Mouse (Mus musculus): Measurements from ENCODE around the gene Usp37. TPM values are rescaled to one million over a fixed set of nuclear protein-coding genes. Genes with fewer than 3 reads are reported as not detected.

The Usp37 gene
- polyA plus RNA-seq, 1 experiment from 2014 or later, result 54.2 TPM

- DNase-seq (ENCODE audit: low spot score) (peak; percentile 93), ATAC-seq (replicated peaks; ENCODE audit: low FRiP score) (peak; percentile 57)
- under 1% methylated on average over 34 of the region's 34 CpGs for WGBS
- peak overlapping the region; percentile 79 for H3K4me3 ChIP-seq (ENCODE audit: low read depth, low read length)
- peaks cover 8% of the 10 kb centered on the region; the same call in 1 of the 2 replicates for H3K4me1 ChIP-seq (replicated peaks; ENCODE audit: control insufficient read depth, insufficient read depth, low read length)
- peak overlapping the region; percentile 92 for H3K9ac ChIP-seq (ENCODE audit: low read length)
- H3K27ac ChIP-seq (ENCODE audit: low read depth, low read length), result peak overlapping the region; percentile 94
- no peaks in the 10 kb centered on the region for H3K9me3 ChIP-seq (ENCODE audit: control insufficient read depth, low read length)
- no peaks in the 10 kb centered on the region for H3K27me3 ChIP-seq (ENCODE audit: control insufficient read depth, insufficient read depth, low read length)
- H3K4me2 ChIP-seq (ENCODE audit: low read depth, low read length, severe bottlenecking), result peak overlapping the region; percentile 85
- H3K36me3 ChIP-seq (ENCODE audit: control insufficient read depth, insufficient read depth, low read length), result no peaks in the 10 kb centered on the region
These were observed 37.6 kb downstream of the Usp37 start for GRCm38 (mm10) chr1:74506471-74506881.

GRCm38 (mm10) chr1:74505721-74506464, 38.2 kb downstream of the Usp37 start, which contains the start of gene Cnot9:
TSS of gene Cnot9 (plus strand) at chr1:74506058.
- DNase-seq (ENCODE audit: low spot score) (peak; percentile 100), ATAC-seq (replicated peaks; ENCODE audit: low FRiP score) (peak; percentile 99)
- Histone ChIP-seq H3K9me3 (ENCODE audit: control insufficient read depth, low read length) (no peaks in the 10 kb centered on the region), H3K27me3 (ENCODE audit: control insufficient read depth, insufficient read depth, low read length) (no peaks in the 10 kb centered on the region), H3K27ac (ENCODE audit: low read depth, low read length) (peak within 1 kb of the TSS; percentile 94), H3K9ac (ENCODE audit: low read length) (peak within 1 kb of the TSS; percentile 92), H3K36me3 (ENCODE audit: control insufficient read depth, insufficient read depth, low read length) (no peaks in the 10 kb centered on the region), H3K4me2 (ENCODE audit: low read depth, low read length, severe bottlenecking) (peak within 1 kb of the TSS; percentile 85), H3K4me3 (ENCODE audit: low read depth, low read length) (peak within 1 kb of the TSS; percentile 79), H3K4me1 (replicated peaks; ENCODE audit: control insufficient read depth, insufficient read depth, low read length) (peaks cover 8% of the 10 kb centered on the region; the same call in 1 of the 2 replicates)
- WGBS, result under 1% methylated on average over 63 of the region's 64 CpGs

- Histone ChIP-seq H3K27me3 (ENCODE audit: control insufficient read depth, insufficient read depth, low read length) (no peaks in the 10 kb centered on the region), H3K9me3 (ENCODE audit: control insufficient read depth, low read length) (no peaks in the 10 kb centered on the region), H3K4me1 (replicated peaks; ENCODE audit: control insufficient read depth, insufficient read depth, low read length) (peaks cover 8% of the 10 kb centered on the region; the same call in 1 of the 2 replicates), H3K27ac (ENCODE audit: low read depth, low read length) (peak overlapping the region; percentile 31; the same call in 1 of the 2 replicates), H3K36me3 (ENCODE audit: control insufficient read depth, insufficient read depth, low read length) (no peaks in the 10 kb centered on the region), H3K4me3 (ENCODE audit: low read depth, low read length) (peak overlapping the region; percentile 79), H3K4me2 (ENCODE audit: low read depth, low read length, severe bottlenecking) (peak overlapping the region; percentile 81), H3K9ac (ENCODE audit: low read length) (peak overlapping the region; percentile 77)
- ATAC-seq (replicated peaks; ENCODE audit: low FRiP score), result no peak
- DNase-seq (ENCODE audit: low spot score), result no peak
- 2% methylated on average over 22 of the region's 22 CpGs for WGBS
These were observed 38.7 kb downstream of the Usp37 start for GRCm38 (mm10) chr1:74505393-74505720.

GRCm38 (mm10) chr1:74501106-74501505, 43.0 kb downstream of the Usp37 start:
- no peak overlapping the region for H3K27ac ChIP-seq (ENCODE audit: low read depth, low read length)
- peaks cover 3% of the 10 kb centered on the region; the same call in 1 of the 2 replicates for H3K4me1 ChIP-seq (replicated peaks; ENCODE audit: control insufficient read depth, insufficient read depth, low read length)
- DNase-seq (ENCODE audit: low spot score) (no peak), ATAC-seq (replicated peaks; ENCODE audit: low FRiP score) (no peak)
- no peaks in the 10 kb centered on the region for H3K27me3 ChIP-seq (ENCODE audit: control insufficient read depth, insufficient read depth, low read length)
- no peaks in the 10 kb centered on the region for H3K9me3 ChIP-seq (ENCODE audit: control insufficient read depth, low read length)
- no peak overlapping the region for H3K4me2 ChIP-seq (ENCODE audit: low read depth, low read length, severe bottlenecking)
- WGBS, result 74% methylated on average over 1 of the region's 1 CpGs
- H3K36me3 ChIP-seq (ENCODE audit: control insufficient read depth, insufficient read depth, low read length), result no peaks in the 10 kb centered on the region
- no peak overlapping the region for H3K9ac ChIP-seq (ENCODE audit: low read length)
- H3K4me3 ChIP-seq (ENCODE audit: low read depth, low read length), result no peak overlapping the region

GRCm38 (mm10) chr1:74485792-74486191, 58.3 kb downstream of the Usp37 start:
- Histone ChIP-seq H3K9ac (ENCODE audit: low read length) (no peak overlapping the region), H3K4me2 (ENCODE audit: low read depth, low read length, severe bottlenecking) (no peak overlapping the region), H3K27me3 (ENCODE audit: control insufficient read depth, insufficient read depth, low read length) (no peaks in the 10 kb centered on the region), H3K4me3 (ENCODE audit: low read depth, low read length) (no peak overlapping the region), H3K4me1 (replicated peaks; ENCODE audit: control insufficient read depth, insufficient read depth, low read length) (no peaks in the 10 kb centered on the region), H3K9me3 (ENCODE audit: control insufficient read depth, low read length) (no peaks in the 10 kb centered on the region), H3K36me3 (ENCODE audit: control insufficient read depth, insufficient read depth, low read length) (peaks cover 8% of the 10 kb centered on the region; the same call in 1 of the 2 replicates), H3K27ac (ENCODE audit: low read depth, low read length) (no peak overlapping the region)
- DNase-seq (ENCODE audit: low spot score) (no peak), ATAC-seq (replicated peaks; ENCODE audit: low FRiP score) (no peak)
- WGBS, result 99% methylated on average over 5 of the region's 5 CpGs

GRCm38 (mm10) chr1:74460273-74460672, 83.8 kb downstream of the Usp37 start:
- no peaks in the 10 kb centered on the region for H3K9me3 ChIP-seq (ENCODE audit: control insufficient read depth, low read length)
- no peak for DNase-seq (ENCODE audit: low spot score)
- H3K36me3 ChIP-seq (ENCODE audit: control insufficient read depth, insufficient read depth, low read length), result peaks cover 5% of the 10 kb centered on the region
- no peak for ATAC-seq (replicated peaks; ENCODE audit: low FRiP score)
- no peak overlapping the region for H3K9ac ChIP-seq (ENCODE audit: low read length)
- no peaks in the 10 kb centered on the region for H3K4me1 ChIP-seq (replicated peaks; ENCODE audit: control insufficient read depth, insufficient read depth, low read length)
- H3K4me3 ChIP-seq (ENCODE audit: low read depth, low read length), result no peak overlapping the region
- 77% methylated on average over 2 of the region's 2 CpGs for WGBS
- H3K27me3 ChIP-seq (ENCODE audit: control insufficient read depth, insufficient read depth, low read length), result no peaks in the 10 kb centered on the region
- H3K27ac ChIP-seq (ENCODE audit: low read depth, low read length), result no peak overlapping the region
- no peak overlapping the region for H3K4me2 ChIP-seq (ENCODE audit: low read depth, low read length, severe bottlenecking)

- Histone ChIP-seq H3K9ac (ENCODE audit: low read length) (no peak overlapping the region), H3K9me3 (ENCODE audit: control insufficient read depth, low read length) (no peaks in the 10 kb centered on the region), H3K27me3 (ENCODE audit: control insufficient read depth, insufficient read depth, low read length) (no peaks in the 10 kb centered on the region), H3K4me2 (ENCODE audit: low read depth, low read length, severe bottlenecking) (no peak overlapping the region), H3K27ac (ENCODE audit: low read depth, low read length) (no peak overlapping the region), H3K36me3 (ENCODE audit: control insufficient read depth, insufficient read depth, low read length) (peaks cover 4% of the 10 kb centered on the region), H3K4me3 (ENCODE audit: low read depth, low read length) (no peak overlapping the region), H3K4me1 (replicated peaks; ENCODE audit: control insufficient read depth, insufficient read depth, low read length) (no peaks in the 10 kb centered on the region)
- ATAC-seq (replicated peaks; ENCODE audit: low FRiP score) (no peak), DNase-seq (ENCODE audit: low spot score) (no peak)
- 68% methylated on average over 4 of the region's 4 CpGs for WGBS
These were observed 91.5 kb downstream of the Usp37 start for GRCm38 (mm10) chr1:74452611-74453045.

- H3K4me1 ChIP-seq (replicated peaks; ENCODE audit: control insufficient read depth, insufficient read depth, low read length), result no peaks in the 10 kb centered on the region
- no peak overlapping the region for H3K27ac ChIP-seq (ENCODE audit: low read depth, low read length)
- no peak overlapping the region for H3K4me2 ChIP-seq (ENCODE audit: low read depth, low read length, severe bottlenecking)
- ATAC-seq (replicated peaks; ENCODE audit: low FRiP score) (no peak), DNase-seq (ENCODE audit: low spot score) (no peak)
- H3K27me3 ChIP-seq (ENCODE audit: control insufficient read depth, insufficient read depth, low read length), result no peaks in the 10 kb centered on the region
- H3K9ac ChIP-seq (ENCODE audit: low read length), result no peak overlapping the region
- H3K36me3 ChIP-seq (ENCODE audit: control insufficient read depth, insufficient read depth, low read length), result peaks cover 4% of the 10 kb centered on the region
- no peak overlapping the region for H3K4me3 ChIP-seq (ENCODE audit: low read depth, low read length)
- 98% methylated on average over 2 of the region's 2 CpGs for WGBS
- H3K9me3 ChIP-seq (ENCODE audit: control insufficient read depth, low read length), result no peaks in the 10 kb centered on the region
These were observed 99.5 kb downstream of the Usp37 start for GRCm38 (mm10) chr1:74444538-74444937.
